Mouse (Mus musculus): ENCODE measurements around the gene Rxrb. TPM values are rescaled to one million over a fixed set of nuclear protein-coding genes. Genes with fewer than 3 reads are reported as not detected.

Rxrb gene
- polyA plus RNA-seq, 1 experiment, result 194 TPM

DNA sequence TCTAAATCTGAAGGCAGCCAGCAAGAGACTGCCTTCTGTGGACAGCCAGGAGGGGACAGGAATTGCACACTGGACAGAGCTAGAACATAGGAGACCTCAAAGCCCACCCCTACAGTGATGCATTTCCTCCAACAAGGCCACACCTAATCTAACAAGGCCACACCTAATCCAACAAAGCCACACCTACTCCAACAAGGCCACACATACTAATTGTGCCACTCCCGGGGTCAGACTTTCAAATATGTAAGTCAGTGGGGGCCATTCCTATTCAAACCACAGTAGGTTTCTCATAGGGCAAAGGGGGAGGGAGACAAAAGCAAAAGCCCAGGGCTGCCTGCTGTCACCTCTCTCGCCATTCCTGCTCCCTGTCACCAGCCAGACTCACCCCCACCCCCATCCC is 55.8 kb downstream of the Rxrb start:
- no peak for TF ChIP-seq GATA1 (IDR thresholded peaks at IDR 0.05; ENCODE audit: low read length)

Other genes starting within 250 kb of the Rxrb start
- not detected in 2 replicates for gene Angptl4, start 250.0 kb upstream of the Rxrb start, polyA plus RNA-seq (2012)
- gene Kank3, start 221.3 kb upstream of the Rxrb start, polyA plus RNA-seq (2012), result 6.9 and 7.2 TPM in 2 replicates
- 1,425 and 5,080 TPM in 2 replicates for gene Rps28, start 207.2 kb upstream of the Rxrb start, polyA plus RNA-seq (2012)
- gene Ndufa7, start 207.2 kb upstream of the Rxrb start, polyA plus RNA-seq (2012), result 678 and 952 TPM in 2 replicates
- 9.3 and 14.4 TPM in 2 replicates for gene Cd320, start 188.7 kb upstream of the Rxrb start, polyA plus RNA-seq (2012)
- gene Gm7029, start 158.0 kb upstream of the Rxrb start, polyA plus RNA-seq (2012), result not detected in 2 replicates
- gene Kifc1, start 141.2 kb upstream of the Rxrb start, polyA plus RNA-seq (2012), result 88.1 and 95.0 TPM in 2 replicates
- gene Platr17, start 126.7 kb upstream of the Rxrb start, polyA plus RNA-seq (2012), result not detected in 2 replicates
- gene Daxx, start 122.4 kb upstream of the Rxrb start, polyA plus RNA-seq (2012), result 57.5 and 59.5 TPM in 2 replicates
- 77.2 and 82.0 TPM in 2 replicates for gene Tapbp, start 115.9 kb upstream of the Rxrb start, polyA plus RNA-seq (2012)
- gene Zbtb22, start 115.9 kb upstream of the Rxrb start, polyA plus RNA-seq (2012), result 49.7 and 50.9 TPM in 2 replicates
- 93.1 and 127 TPM in 2 replicates for gene Rgl2, start 102.3 kb upstream of the Rxrb start, polyA plus RNA-seq (2012)
- 358 and 374 TPM in 2 replicates for gene Pfdn6, start 91.5 kb upstream of the Rxrb start, polyA plus RNA-seq (2012)
- 165 and 186 TPM in 2 replicates for gene Wdr46, start 91.2 kb upstream of the Rxrb start, polyA plus RNA-seq (2012)
- 11.6 and 14.2 TPM in 2 replicates for gene B3galt4, start 80.3 kb upstream of the Rxrb start, polyA plus RNA-seq (2012)
- gene Vps52, start 76.0 kb upstream of the Rxrb start, polyA plus RNA-seq (2012), result 64.7 and 68.2 TPM in 2 replicates
- 364 and 1,526 TPM in 2 replicates for gene Rps18, start 75.8 kb upstream of the Rxrb start, polyA plus RNA-seq (2012)
- gene H2-K1, start 31.5 kb upstream of the Rxrb start, polyA plus RNA-seq (2012), result not detected in 2 replicates
- 56.3 and 62.8 TPM in 2 replicates for gene Ring1, start 7.1 kb upstream of the Rxrb start, polyA plus RNA-seq (2012)
- gene H2-Ke6, start 3.8 kb upstream of the Rxrb start, polyA plus RNA-seq (2012), result 64.0 and 94.1 TPM in 2 replicates
- gene Slc39a7, start 130 bp upstream of the Rxrb start, polyA plus RNA-seq (2012), result 98.4 and 100 TPM in 2 replicates
- 0.96 and 1.5 TPM in 2 replicates for gene Col11a2, start 7.6 kb downstream of the Rxrb start, polyA plus RNA-seq (2012)
- not detected in 2 replicates for gene H2-Oa, start 60.5 kb downstream of the Rxrb start, polyA plus RNA-seq (2012)
- gene H2-DMa, start 87.7 kb downstream of the Rxrb start, polyA plus RNA-seq (2012), result 2.0 and 2.6 TPM in 2 replicates
- gene Brd2, start 90.8 kb downstream of the Rxrb start, polyA plus RNA-seq (2012), result 215 and 310 TPM in 2 replicates
- gene H2-DMb2, start 111.5 kb downstream of the Rxrb start, polyA plus RNA-seq (2012), result not detected in 2 replicates
- 0.10 TPM in 1 of 2 replicates, not detected in the other for gene H2-DMb1, start 121.3 kb downstream of the Rxrb start, polyA plus RNA-seq (2012)
- 1.1 and 1.4 TPM in 2 replicates for gene Tap1, start 155.7 kb downstream of the Rxrb start, polyA plus RNA-seq (2012)
- gene Psmb9, start 156.0 kb downstream of the Rxrb start, polyA plus RNA-seq (2012), result 0.27 and 0.33 TPM in 2 replicates
- not detected in 2 replicates for gene Psmb8, start 165.9 kb downstream of the Rxrb start, polyA plus RNA-seq (2012)
- 37.0 and 46.3 TPM in 2 replicates for gene Tap2, start 171.7 kb downstream of the Rxrb start, polyA plus RNA-seq (2012)
- gene H2-Ob, start 207.1 kb downstream of the Rxrb start, polyA plus RNA-seq (2012), result not detected in 2 replicates
- not detected in 2 replicates for gene H2-Ab1, start 225.9 kb downstream of the Rxrb start, polyA plus RNA-seq (2012)